Mouse (Mus musculus) kidney, postnatal 10 days (tissue): Measurements from ENCODE around the gene Dpm2.

Experiments
- DNase-seq: peaks from one replicate; pipeline ENCODE4 v3.0.0; 2021; ENCODE audit warnings: mixed read lengths

Dpm2 gene

GRCm38 (mm10) chr2:32570698-32571494 lies at the start of gene Dpm2:
TSS of gene Dpm2 (plus strand) at chr2:32570858.
- DNase-seq, result peak; percentile 95

GRCm38 (mm10) chr2:32524536-32525031 lies 46.1 kb upstream of the Dpm2 start:
- DNase-seq, result peak; percentile 50

- DNase-seq, result no peak
Observed at GRCm38 (mm10) chr2:32525816-32526215, 44.8 kb upstream of the Dpm2 start.

GRCm38 (mm10) chr2:32527468-32527966 lies 43.1 kb upstream of the Dpm2 start:
- peak; percentile 63 for DNase-seq

- no peak for DNase-seq
Observed at GRCm38 (mm10) chr2:32528326-32528725, 42.3 kb upstream of the Dpm2 start.

- no peak for DNase-seq
Observed at GRCm38 (mm10) chr2:32530479-32530878, 40.2 kb upstream of the Dpm2 start.

GRCm38 (mm10) chr2:32533163-32533562 lies 37.5 kb upstream of the Dpm2 start:
- DNase-seq, result no peak

- DNase-seq, result peak; percentile 70
Observed at GRCm38 (mm10) chr2:32534061-32534732, 36.5 kb upstream of the Dpm2 start.

- peak; percentile 100 for DNase-seq
Observed at GRCm38 (mm10) chr2:32534733-32535471, 35.8 kb upstream of the Dpm2 start, which contains the start of gene Fam102a. TSS of gene Fam102a (plus strand) at chr2:32535332.

GRCm38 (mm10) chr2:32535501-32535991 lies 35.1 kb upstream of the Dpm2 start:
- DNase-seq, result peak; percentile 84

GRCm38 (mm10) chr2:32536086-32536633 lies 34.5 kb upstream of the Dpm2 start:
- peak; percentile 75 for DNase-seq

- peak; percentile 70 for DNase-seq
Observed at GRCm38 (mm10) chr2:32536634-32537359, 33.9 kb upstream of the Dpm2 start.

GRCm38 (mm10) chr2:32537360-32537905 lies 33.2 kb upstream of the Dpm2 start:
- peak; percentile 53 for DNase-seq

- peak; percentile 67 for DNase-seq
Observed at GRCm38 (mm10) chr2:32537941-32538340, 32.7 kb upstream of the Dpm2 start.

- peak; percentile 37 for DNase-seq
Observed at GRCm38 (mm10) chr2:32538461-32538860, 32.2 kb upstream of the Dpm2 start.

GRCm38 (mm10) chr2:32539452-32539981 lies 31.1 kb upstream of the Dpm2 start:
- DNase-seq, result no peak

- no peak for DNase-seq
Observed at GRCm38 (mm10) chr2:32541333-32541908, 29.2 kb upstream of the Dpm2 start.

- no peak for DNase-seq
Observed at GRCm38 (mm10) chr2:32541986-32542573, 28.6 kb upstream of the Dpm2 start.

GRCm38 (mm10) chr2:32543031-32543449 lies 27.6 kb upstream of the Dpm2 start:
- no peak for DNase-seq

- peak; percentile 19 for DNase-seq
Observed at GRCm38 (mm10) chr2:32546951-32547350, 23.7 kb upstream of the Dpm2 start.
